Mouse (Mus musculus) heart, embryonic 16.5 days (tissue): ENCODE measurements around the gene Hmbs. TPM values are rescaled to one million over a fixed set of nuclear protein-coding genes. Genes with fewer than 3 reads are reported as not detected.
"Not testable (repeated sequence)": the region's sequence is repeated elsewhere in the genome, so short reads cannot be mapped to it uniquely, and the experiment has no call there.

ENCODE experiments used
- ATAC-seq: fragments of 200-750 bp; cut with Nextera tagmentation; replicated peaks from 2 replicates; pipeline ENCODE4 v1.8.0; 2017; ENCODE audit warnings: moderate number of reproducible peaks; ENCODE audit not compliant: insufficient read depth, low FRiP score; ENCODE audit errors: extremely low read depth
- H3K27ac ChIP-seq: fragments of 300-500 bp; sonication (generic); 2 replicates; pipeline ENCODE4 v1.5.1; 2014; ENCODE audit warnings: mild to moderate bottlenecking, low read length, control low read depth, moderate library complexity
- H3K27me3 ChIP-seq: fragments of 300-500 bp; sonication (generic); 2 replicates; pipeline ENCODE4 v1.6.1; 2014; ENCODE audit warnings: low read length, mixed read lengths; ENCODE audit not compliant: control insufficient read depth, insufficient read depth
- H3K36me3 ChIP-seq: fragments of 300-500 bp; sonication (generic); 2 replicates; pipeline ENCODE4 v1.6.1; 2014; ENCODE audit not compliant: control insufficient read depth, insufficient read depth
- H3K4me1 ChIP-seq: fragments of 300-500 bp; sonication (generic); 2 replicates; pipeline ENCODE4 v1.6.1; 2014; ENCODE audit warnings: low read length, mixed read lengths; ENCODE audit not compliant: control insufficient read depth, insufficient read depth
- H3K4me2 ChIP-seq: fragments of 300-500 bp; sonication (generic); 2 replicates; pipeline ENCODE4 v1.6.1; 2014; ENCODE audit warnings: low read depth, mild to moderate bottlenecking, control low read depth, low read length
- H3K4me3 ChIP-seq: fragments of 300-500 bp; sonication (generic); 2 replicates; pipeline ENCODE4 v1.5.1; 2014; ENCODE audit warnings: mild to moderate bottlenecking, control low read depth, low read length
- H3K9ac ChIP-seq: fragments of 300-500 bp; sonication (generic); 2 replicates; pipeline ENCODE4 v1.6.1; 2014; ENCODE audit warnings: low read length, control low read depth
- H3K9me3 ChIP-seq: fragments of 300-500 bp; sonication (generic); replicated peaks from 2 replicates; pipeline ENCODE4 v1.6.1; 2016; ENCODE audit warnings: low read length; ENCODE audit not compliant: control insufficient read depth
- WGBS: fragments of 180-500 bp; shearing (Covaris S2); extraction: QIAGEN DNeasy Blood & Tissue Kit; methylation state at CpG from one replicate; pipeline ENCODE4 v1.1.7; 2014; 5-methylcytosine and 5-hydroxymethylcytosine counted together
- polyA plus RNA-seq: library from polyadenylated mRNA; unstranded; fragments of >200 nt; fragmentation: Nextera tagmentation; extraction: Ambion mirVana; gene quantifications from 2 replicates; pipeline ENCODE4 v1.2.1, GENCODE M21; 2015

Gene Hmbs
- 97.2 and 102 TPM in 2 replicates for polyA plus RNA-seq

- Histone ChIP-seq H3K9ac (peak within 1 kb of the TSS; percentile 88), H3K4me2 (peak within 1 kb of the TSS; percentile 78), H3K4me1 (peaks cover 18% of the 10 kb centered on the region), H3K4me3 (peak within 1 kb of the TSS; percentile 84), H3K9me3 (peaks cover 4% of the 10 kb centered on the region; the same call in 1 of the 2 replicates), H3K27me3 (no peaks in the 10 kb centered on the region), H3K36me3 (peaks cover 36% of the 10 kb centered on the region), H3K27ac (peak within 1 kb of the TSS; percentile 99)
- ATAC-seq: peak; percentile 95
- under 1% methylated on average over 39 of the region's 39 CpGs for WGBS
Observed at GRCm38 (mm10) chr9:44343781-44344421, at the start of gene Hmbs. TSS of gene Hmbs (minus strand) at chr9:44344228.

DNA sequence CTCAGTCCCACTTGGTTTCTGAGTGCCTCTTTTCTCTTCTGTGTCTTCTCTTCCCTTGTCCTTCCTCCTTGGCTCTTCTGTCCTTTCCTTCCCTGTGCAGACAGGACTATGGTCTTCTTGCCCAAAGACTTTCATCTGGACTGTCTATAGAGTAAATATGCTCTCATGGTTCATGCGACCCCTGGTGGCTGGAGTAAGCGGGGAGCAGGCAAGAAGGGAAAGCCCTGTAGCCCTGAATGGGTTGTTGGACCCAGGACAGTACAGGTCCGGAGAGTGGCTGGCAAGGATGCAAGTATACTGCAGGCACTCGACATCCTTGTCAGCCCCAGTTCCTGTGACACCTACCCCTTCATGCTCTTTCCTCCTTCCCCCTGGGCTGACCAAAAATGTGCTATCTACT, 47.4 kb upstream of the Hmbs start:
- Histone ChIP-seq H3K36me3 (peaks cover 47% of the 10 kb centered on the region), H3K4me1 (peaks cover 6% of the 10 kb centered on the region), H3K27ac (no peak overlapping the region), H3K27me3 (no peaks in the 10 kb centered on the region), H3K9me3 (no peaks in the 10 kb centered on the region), H3K4me2 (no peak overlapping the region), H3K4me3 (no peak overlapping the region), H3K9ac (no peak overlapping the region)
- 39% methylated on average over 4 of the region's 4 CpGs for whole genome bisulfite sequencing
- no peak for ATAC-seq

DNA sequence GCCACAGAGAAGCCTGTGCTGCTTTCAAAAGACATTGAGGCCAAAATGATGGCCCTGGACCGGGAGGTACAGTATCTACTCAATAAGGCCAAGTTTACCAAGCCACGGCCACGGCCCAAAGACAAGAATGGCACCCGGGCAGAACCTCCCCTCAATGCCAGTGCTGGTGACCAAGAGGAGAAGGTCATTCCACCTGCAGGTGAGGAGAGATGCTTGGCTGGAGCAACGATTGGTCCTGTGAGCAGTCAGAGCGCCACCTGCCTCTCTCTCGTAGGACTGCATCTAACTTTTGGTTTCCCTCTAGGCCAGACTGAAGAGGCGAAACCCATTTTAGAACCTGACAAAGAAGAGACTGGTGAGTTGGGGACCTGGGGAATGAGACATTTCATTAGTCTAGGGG, 45.2 kb upstream of the Hmbs start:
- Histone ChIP-seq H3K27ac (no peak overlapping the region), H3K27me3 (no peaks in the 10 kb centered on the region), H3K9ac (no peak overlapping the region), H3K4me3 (no peak overlapping the region), H3K4me2 (no peak overlapping the region), H3K36me3 (peaks cover 69% of the 10 kb centered on the region), H3K4me1 (no peaks in the 10 kb centered on the region), H3K9me3 (no peaks in the 10 kb centered on the region)
- WGBS: 60% methylated on average over 8 of the region's 8 CpGs
- ATAC-seq: no peak

DNA sequence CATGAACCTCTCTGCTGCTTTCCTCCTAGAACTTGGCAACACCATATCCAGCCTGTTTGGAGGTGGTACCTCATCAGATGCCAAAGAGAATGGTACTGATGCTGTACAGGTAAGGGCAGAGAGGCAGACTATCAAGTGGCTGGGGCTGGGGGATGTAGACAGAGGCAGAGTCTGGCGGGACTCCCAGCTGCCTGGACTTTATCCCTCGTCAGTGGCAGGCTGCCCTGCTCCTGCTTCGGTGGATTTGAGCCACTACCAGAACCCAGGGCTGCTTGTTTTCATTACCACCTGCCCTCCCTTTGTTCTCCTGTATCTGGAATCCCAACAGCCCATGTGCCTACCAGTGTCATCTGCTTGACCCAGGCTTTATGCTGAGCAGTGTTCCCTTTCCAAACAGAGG, 43.2 kb upstream of the Hmbs start:
- no peak overlapping the region for H3K4me2 ChIP-seq
- no peaks in the 10 kb centered on the region for H3K4me1 ChIP-seq
- no peak for ATAC-seq
- H3K27me3 ChIP-seq: no peaks in the 10 kb centered on the region
- H3K9ac ChIP-seq: no peak overlapping the region
- H3K9me3 ChIP-seq: no peaks in the 10 kb centered on the region
- WGBS: 62% methylated on average over 3 of the region's 3 CpGs
- H3K4me3 ChIP-seq: no peak overlapping the region
- H3K27ac ChIP-seq: no peak overlapping the region
- peaks cover 88% of the 10 kb centered on the region for H3K36me3 ChIP-seq

DNA sequence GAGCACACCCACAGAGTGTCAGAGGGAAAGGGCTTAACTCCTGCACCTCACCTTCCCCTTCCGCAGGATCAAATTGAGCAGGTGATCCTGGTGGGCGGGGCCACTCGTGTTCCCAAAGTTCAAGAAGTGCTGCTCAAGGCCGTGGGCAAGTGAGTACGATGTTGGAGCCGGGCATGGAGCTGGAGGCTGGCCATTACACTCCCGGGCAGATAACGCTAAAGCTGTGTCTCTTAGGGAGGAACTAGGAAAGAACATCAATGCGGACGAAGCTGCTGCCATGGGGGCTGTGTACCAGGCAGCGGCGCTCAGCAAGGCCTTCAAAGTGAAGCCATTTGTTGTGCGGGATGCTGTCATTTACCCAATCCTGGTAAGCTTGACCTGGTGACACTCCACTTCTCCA, 40.6 kb upstream of the Hmbs start:
- 91% methylated on average over 13 of the region's 13 CpGs for WGBS
- peaks cover 9% of the 10 kb centered on the region for H3K4me1 ChIP-seq
- no peak for ATAC-seq

GRCm38 (mm10) chr9:44379862-44380261, 35.8 kb upstream of the Hmbs start:
- Histone ChIP-seq H3K9me3 (no peaks in the 10 kb centered on the region), H3K27me3 (no peaks in the 10 kb centered on the region), H3K9ac (peak overlapping the region; percentile 89), H3K4me1 (peaks cover 14% of the 10 kb centered on the region), H3K27ac (peak overlapping the region; percentile 81), H3K4me2 (peak overlapping the region; percentile 94), H3K36me3 (peaks cover 41% of the 10 kb centered on the region), H3K4me3 (peak overlapping the region; percentile 79)
- ATAC-seq: peak; percentile 2; the same call in 1 of the 2 replicates
- WGBS: 6% methylated on average over 15 of the region's 15 CpGs

More for the DNA sequence above, 40.6 kb upstream of the Hmbs start:
- no peak overlapping the region for H3K27ac ChIP-seq
- H3K9me3 ChIP-seq: no peaks in the 10 kb centered on the region
- H3K4me3 ChIP-seq: no peak overlapping the region
- H3K4me2 ChIP-seq: no peak overlapping the region
- peaks cover 86% of the 10 kb centered on the region for H3K36me3 ChIP-seq
- H3K9ac ChIP-seq: no peak overlapping the region
- H3K27me3 ChIP-seq: no peaks in the 10 kb centered on the region

DNA sequence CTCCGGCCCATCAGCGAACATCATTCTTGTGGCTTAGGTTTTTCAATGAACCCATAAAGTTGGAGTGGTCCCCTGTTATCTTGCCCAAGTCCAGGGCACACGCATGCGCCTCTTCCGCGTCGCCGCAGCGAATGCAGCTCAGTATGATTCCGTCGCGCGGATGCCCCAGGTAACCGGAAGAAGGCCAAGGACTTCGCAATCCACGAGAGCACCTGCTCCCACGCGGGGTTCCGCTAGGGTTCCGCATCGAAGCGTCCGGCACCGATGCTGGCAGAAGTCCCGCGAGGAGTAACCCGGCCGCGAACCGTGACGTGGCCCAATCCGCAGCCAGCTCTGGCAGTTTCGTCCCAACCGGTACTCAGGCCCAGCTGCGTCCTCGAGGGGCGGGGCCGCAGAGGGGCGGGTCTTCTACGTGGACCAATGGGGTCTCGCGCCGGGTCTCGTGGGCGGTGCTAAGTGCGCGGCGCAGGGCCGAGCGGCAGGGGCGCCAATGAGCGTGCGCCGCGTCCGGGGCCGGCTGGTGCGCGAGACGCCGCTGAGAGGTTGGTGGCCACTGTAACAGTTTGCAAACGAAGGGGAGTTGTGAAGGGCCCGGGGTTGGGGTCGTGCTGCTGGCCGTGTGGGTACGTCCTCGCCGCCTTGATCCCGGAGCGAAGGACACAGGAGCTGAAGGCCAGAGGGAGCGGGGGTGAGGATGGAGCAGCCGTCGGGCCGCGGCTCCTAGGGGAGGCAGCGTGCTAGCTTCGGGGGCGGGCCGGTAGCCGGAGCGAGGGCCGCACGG, 35.2 kb upstream of the Hmbs start, which contains the start of gene Hyou1:
Hyou1 (plus strand) TSS at position 437 of the 781 bp plus-strand sequence.
- Histone ChIP-seq H3K36me3 (peaks cover 35% of the 10 kb centered on the region), H3K27me3 (no peaks in the 10 kb centered on the region), H3K4me1 (peaks cover 14% of the 10 kb centered on the region), H3K4me3 (peak within 1 kb of the TSS; percentile 79), H3K9me3 (no peaks in the 10 kb centered on the region), H3K27ac (peak within 1 kb of the TSS; percentile 81), H3K4me2 (peak within 1 kb of the TSS; percentile 94), H3K9ac (peak within 1 kb of the TSS; percentile 89)
- peak; percentile 99 for ATAC-seq
- WGBS: under 1% methylated on average over 83 of the region's 83 CpGs

- no peak for ATAC-seq
- Histone ChIP-seq H3K9ac (peak overlapping the region; percentile 70), H3K4me2 (peak overlapping the region; percentile 84), H3K27me3 (no peaks in the 10 kb centered on the region), H3K4me3 (peak overlapping the region; percentile 79), H3K9me3 (no peaks in the 10 kb centered on the region), H3K36me3 (peaks cover 25% of the 10 kb centered on the region), H3K27ac (peak overlapping the region; percentile 48; the same call in 1 of the 2 replicates), H3K4me1 (peaks cover 14% of the 10 kb centered on the region)
- WGBS: 81% methylated on average over 5 of the region's 5 CpGs
Observed at GRCm38 (mm10) chr9:44378153-44378730, 34.2 kb upstream of the Hmbs start.

DNA sequence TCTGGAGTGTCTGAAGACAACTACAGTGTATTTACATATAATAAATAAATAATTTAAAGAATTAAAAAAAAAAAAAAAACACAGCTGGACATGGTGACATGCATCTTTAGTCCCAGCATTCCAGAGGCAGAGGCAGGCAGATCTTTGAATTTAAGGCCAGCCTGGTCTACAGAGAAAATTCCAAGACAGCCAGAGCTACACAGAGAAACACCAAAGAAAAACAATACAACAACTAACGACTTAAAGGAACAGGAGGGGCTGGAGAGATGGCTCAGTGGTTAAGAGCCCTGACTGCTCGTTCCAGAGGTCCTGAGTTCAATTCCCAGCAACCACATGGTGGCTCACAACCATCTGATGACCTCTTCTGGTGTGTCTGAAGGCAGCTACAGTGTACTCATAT, 33.3 kb upstream of the Hmbs start:
- WGBS: 74% methylated on average over 2 of the region's 2 CpGs

More for the DNA sequence above, 33.3 kb upstream of the Hmbs start:
- H3K4me2 ChIP-seq, H3K4me3 ChIP-seq, H3K27me3 ChIP-seq, ATAC-seq, H3K27ac ChIP-seq, H3K9ac ChIP-seq, H3K9me3 ChIP-seq: not testable (repeated sequence)
- Histone ChIP-seq H3K36me3 (peaks cover 16% of the 10 kb centered on the region), H3K4me1 (peaks cover 14% of the 10 kb centered on the region)
